Mouse (Mus musculus): Measurements from ENCODE around the gene Gm7534. TPM values are rescaled to one million over a fixed set of nuclear protein-coding genes. Genes with fewer than 3 reads are reported as not detected.
"Not testable (repeated sequence)": the region's sequence is repeated elsewhere in the genome, so short reads cannot be mapped to it uniquely, and the experiment has no call there.

The Gm7534 gene
- total RNA-seq, 2 experiments from 2014 or later: not detected

- DNase-seq: no peak
Observed at GRCm38 (mm10) chr4:134203340-134203896, 614 bp upstream of the Gm7534 start.

GRCm38 (mm10) chr4:134199371-134199770 is 3.4 kb downstream of the Gm7534 start:
- DNase-seq: no peak

- DNase-seq: no peak
Observed at GRCm38 (mm10) chr4:134186268-134186667, 16.5 kb downstream of the Gm7534 start.

- DNase-seq: no peak
Observed at GRCm38 (mm10) chr4:134185569-134185968, 17.2 kb downstream of the Gm7534 start.

- DNase-seq: no peak
Observed at GRCm38 (mm10) chr4:134183711-134184110, 19.1 kb downstream of the Gm7534 start.

GRCm38 (mm10) chr4:134181825-134182224 is 21.0 kb downstream of the Gm7534 start:
- no peak for DNase-seq

- no peak for DNase-seq
Observed at GRCm38 (mm10) chr4:134181112-134181511, 21.7 kb downstream of the Gm7534 start.

- DNase-seq: peak; percentile 62
Observed at GRCm38 (mm10) chr4:134172391-134172790, 30.4 kb downstream of the Gm7534 start.

GRCm38 (mm10) chr4:134166906-134167305 is 35.9 kb downstream of the Gm7534 start:
- no peak for DNase-seq

GRCm38 (mm10) chr4:134165548-134166465 is 37.0 kb downstream of the Gm7534 start:
- DNase-seq: no peak

GRCm38 (mm10) chr4:134165024-134165423 is 37.8 kb downstream of the Gm7534 start:
- DNase-seq: no peak

GRCm38 (mm10) chr4:134164591-134164990 is 38.2 kb downstream of the Gm7534 start:
- DNase-seq: no peak

GRCm38 (mm10) chr4:134160071-134160470 is 42.7 kb downstream of the Gm7534 start:
- DNase-seq: peak; percentile 32

GRCm38 (mm10) chr4:134158774-134159173 is 44.0 kb downstream of the Gm7534 start:
- no peak for DNase-seq

- no peak for DNase-seq
Observed at GRCm38 (mm10) chr4:134157558-134157957, 45.2 kb downstream of the Gm7534 start.

- DNase-seq: peak; percentile 52
Observed at GRCm38 (mm10) chr4:134156744-134157143, 46.1 kb downstream of the Gm7534 start.

- DNase-seq: peak; percentile 13
Observed at GRCm38 (mm10) chr4:134155961-134156465, 46.8 kb downstream of the Gm7534 start.

- DNase-seq: no peak
Observed at GRCm38 (mm10) chr4:134155531-134155930, 47.3 kb downstream of the Gm7534 start.

- peak; percentile 12 for DNase-seq
Observed at GRCm38 (mm10) chr4:134154354-134154753, 48.5 kb downstream of the Gm7534 start.

GRCm38 (mm10) chr4:134153656-134154055 is 49.1 kb downstream of the Gm7534 start:
- no peak for DNase-seq

GRCm38 (mm10) chr4:134152112-134152511 is 50.7 kb downstream of the Gm7534 start:
- DNase-seq: no peak

GRCm38 (mm10) chr4:134149389-134149788 is 53.4 kb downstream of the Gm7534 start:
- no peak for DNase-seq

- not testable (repeated sequence) for DNase-seq
Observed at GRCm38 (mm10) chr4:134144297-134144696, 58.5 kb downstream of the Gm7534 start.

Measured in heart, postnatal 4 days (tissue).